Mouse (Mus musculus) limb, embryonic 14.5 days (tissue): ENCODE data around the gene Ginm1. TPM values are rescaled to one million over a fixed set of nuclear protein-coding genes. Genes with fewer than 3 reads are reported as not detected.

ENCODE experiments used
- ATAC-seq: fragments of 200-750 bp; cut with Nextera tagmentation; 2 replicates; pipeline ENCODE4 v1.8.0; 2017; ENCODE audit warnings: low read depth, moderate number of reproducible peaks, moderate TSS enrichment; ENCODE audit not compliant: low FRiP score
- DNase-seq: peaks from one replicate; pipeline ENCODE4 v3.0.0-alpha.2; 2015; ENCODE audit warnings: low spot score
- H3K27ac ChIP-seq: fragments of 300-500 bp; sonication (generic); replicated peaks from 2 replicates; pipeline ENCODE4 v1.5.1; 2014; ENCODE audit warnings: low read depth, mild to moderate bottlenecking, low read length, moderate library complexity, mixed read lengths
- H3K27me3 ChIP-seq: fragments of 300-500 bp; sonication (generic); 2 replicates; pipeline ENCODE4 v1.6.1; 2014; ENCODE audit warnings: low read length, mixed read lengths; ENCODE audit not compliant: control insufficient read depth, insufficient read depth
- H3K36me3 ChIP-seq: fragments of 300-500 bp; sonication (generic); 2 replicates; pipeline ENCODE4 v1.6.1; 2014; ENCODE audit warnings: mild to moderate bottlenecking, low read length, moderate library complexity, mixed read lengths; ENCODE audit not compliant: control insufficient read depth, insufficient read depth
- H3K4me1 ChIP-seq: fragments of 300-500 bp; sonication (generic); 2 replicates; pipeline ENCODE4 v1.6.1; 2014; ENCODE audit warnings: antibody characterized with exemption, low read length, mixed read lengths; ENCODE audit not compliant: control insufficient read depth, insufficient read depth
- H3K4me2 ChIP-seq: fragments of 300-500 bp; sonication (generic); replicated peaks from 2 replicates; pipeline ENCODE4 v1.6.1; 2014; ENCODE audit warnings: low read depth, mild to moderate bottlenecking, low read length, moderate library complexity; ENCODE audit not compliant: severe bottlenecking
- H3K4me3 ChIP-seq: fragments of 300-500 bp; sonication (generic); replicated peaks from 2 replicates; pipeline ENCODE4 v1.5.1; 2014; ENCODE audit warnings: low read length
- H3K9ac ChIP-seq: fragments of 300-500 bp; sonication (generic); 2 replicates; pipeline ENCODE4 v1.6.1; 2014; ENCODE audit warnings: mild to moderate bottlenecking, low read depth, low read length, moderate library complexity; ENCODE audit not compliant: severe bottlenecking
- H3K9me3 ChIP-seq: fragments of 300-500 bp; sonication (generic); 2 replicates; pipeline ENCODE4 v1.6.1; 2016; ENCODE audit warnings: low read length; ENCODE audit not compliant: control insufficient read depth
- POLR2A ChIP-seq: fragments of 200-500 bp; IDR thresholded peaks from 2 replicates; pipeline ENCODE4 v1.8.0; 2012; ENCODE audit warnings: inconsistent platforms, mild to moderate bottlenecking, moderate library complexity, borderline replicate concordance; ENCODE audit not compliant: insufficient read depth, insufficient read length; ENCODE audit errors: extremely low read depth
- WGBS: fragments of 180-500 bp; shearing (Covaris S2); extraction: QIAGEN DNeasy Blood & Tissue Kit; methylation state at CpG from one replicate; pipeline ENCODE4 v1.1.7; 2014; 5-methylcytosine and 5-hydroxymethylcytosine counted together
- polyA plus RNA-seq, 2 experiments: library from polyadenylated mRNA; depleted of rRNA in 1 of 2; stranded (reverse) in 1 of 2; unstranded in 1 of 2; fragments of >200 nt; fragmentation: Nextera tagmentation in 1 of 2; extraction: Ambion mirVana in 1 of 2; gene quantifications; 2 replicates each; pipeline versions ENCODE4 v1.2.1 to v1.2.3; 2012 to 2014

The Ginm1 gene
- polyA plus RNA-seq, 2 experiments, result 49.2 to 86.2 TPM

- ATAC-seq (no peak), DNase-seq (peak; percentile 59)
- Histone ChIP-seq H3K4me1 (no peaks in the 10 kb centered on the region), H3K4me2 (no peak overlapping the region), H3K4me3 (no peak overlapping the region), H3K36me3 (peaks cover 63% of the 10 kb centered on the region), H3K9ac (no peak overlapping the region), H3K27ac (no peak overlapping the region), H3K9me3 (no peaks in the 10 kb centered on the region), H3K27me3 (no peaks in the 10 kb centered on the region)
- no peak for TF ChIP-seq POLR2A
- WGBS, result 54% methylated on average over 2 of the region's 2 CpGs
Observed at GRCm38 (mm10) chr10:7809937-7810336, 17.3 kb upstream of the Ginm1 start.

- no peak overlapping the region for H3K27ac ChIP-seq
- no peak for ATAC-seq
- H3K9ac ChIP-seq, result no peak overlapping the region
- no peaks in the 10 kb centered on the region for H3K27me3 ChIP-seq
- no peak overlapping the region for H3K4me3 ChIP-seq
- whole genome bisulfite sequencing, result 75% methylated on average over 2 of the region's 2 CpGs
- no peaks in the 10 kb centered on the region for H3K9me3 ChIP-seq
- no peak overlapping the region for H3K4me2 ChIP-seq
- peaks cover 81% of the 10 kb centered on the region for H3K36me3 ChIP-seq
- TF ChIP-seq POLR2A, result no peak
- no peaks in the 10 kb centered on the region for H3K4me1 ChIP-seq
- no peak for DNase-seq
Observed at GRCm38 (mm10) chr10:7802519-7803140, 10.0 kb upstream of the Ginm1 start.

- H3K4me2 ChIP-seq, result no peak overlapping the region
- no peak for DNase-seq
- no peaks in the 10 kb centered on the region for H3K9me3 ChIP-seq
- 94% methylated on average over 3 of the region's 3 CpGs for WGBS
- peaks cover 89% of the 10 kb centered on the region for H3K36me3 ChIP-seq
- no peak overlapping the region for H3K9ac ChIP-seq
- no peak overlapping the region for H3K4me3 ChIP-seq
- no peak overlapping the region for H3K27ac ChIP-seq
- ATAC-seq, result no peak
- no peaks in the 10 kb centered on the region for H3K27me3 ChIP-seq
- TF ChIP-seq POLR2A, result no peak
- no peaks in the 10 kb centered on the region for H3K4me1 ChIP-seq
Observed at GRCm38 (mm10) chr10:7801258-7801657, 8.6 kb upstream of the Ginm1 start.

GRCm38 (mm10) chr10:7792254-7792750 is 322 bp downstream of the Ginm1 start:
- Histone ChIP-seq H3K27ac (peak overlapping the region; percentile 50), H3K4me2 (peak overlapping the region; percentile 69), H3K4me1 (peaks cover 5% of the 10 kb centered on the region), H3K27me3 (no peaks in the 10 kb centered on the region), H3K4me3 (peak overlapping the region; percentile 87), H3K36me3 (peaks cover 27% of the 10 kb centered on the region), H3K9me3 (no peaks in the 10 kb centered on the region), H3K9ac (peak overlapping the region; percentile 86)
- ATAC-seq (peak; percentile 42), DNase-seq (no peak)
- TF ChIP-seq POLR2A, result no peak
- WGBS, result 1% methylated on average over 10 of the region's 10 CpGs

- H3K36me3 ChIP-seq, result peaks cover 12% of the 10 kb centered on the region
- no peak for TF ChIP-seq POLR2A
- no peaks in the 10 kb centered on the region for H3K4me1 ChIP-seq
- H3K4me2 ChIP-seq, result no peak overlapping the region
- no peak overlapping the region for H3K27ac ChIP-seq
- ATAC-seq, result no peak
- H3K9ac ChIP-seq, result no peak overlapping the region
- no peak overlapping the region for H3K4me3 ChIP-seq
- 31% methylated on average over 2 of the region's 2 CpGs for WGBS
- H3K27me3 ChIP-seq, result no peaks in the 10 kb centered on the region
- H3K9me3 ChIP-seq, result no peaks in the 10 kb centered on the region
- DNase-seq, result no peak
Observed at GRCm38 (mm10) chr10:7787319-7787718, 5.3 kb downstream of the Ginm1 start.
